Mouse (Mus musculus): ENCODE data around the gene Ddah1. TPM values are rescaled to one million over a fixed set of nuclear protein-coding genes. Genes with fewer than 3 reads are reported as not detected.
"Not testable (repeated sequence)": the region's sequence is repeated elsewhere in the genome, so short reads cannot be mapped to it uniquely, and the experiment has no call there.

Gene Ddah1
- polyA plus RNA-seq, 1 experiment from 2014 or later, result 91.2 TPM

DNA sequence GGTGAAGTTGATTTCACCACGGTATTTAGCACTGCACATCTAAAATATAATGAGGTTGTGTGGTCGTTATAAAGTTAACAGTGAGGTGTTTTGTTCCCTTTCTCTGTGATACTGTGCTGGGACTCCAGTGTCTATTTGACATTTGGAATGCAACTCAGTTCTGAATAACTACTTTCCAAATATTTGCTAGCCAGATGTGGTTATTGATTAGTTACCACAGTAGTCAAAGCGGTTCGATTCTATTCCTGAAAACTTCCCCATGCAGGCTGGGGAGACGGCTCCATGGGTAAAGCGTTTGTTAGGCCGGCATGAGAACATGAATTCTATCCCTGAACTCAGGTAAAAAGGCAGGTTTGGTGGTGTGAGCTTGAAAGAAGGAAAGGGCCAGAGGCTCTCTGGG lies 154.0 kb downstream of the Ddah1 start:
- Histone ChIP-seq H3K4me3 (replicated peaks; ENCODE audit: low read depth, low read length) (no peak overlapping the region), H3K9me3 (ENCODE audit: control insufficient read depth, low read length) (no peaks in the 10 kb centered on the region), H3K27ac (replicated peaks; ENCODE audit: low read depth, low read length) (no peak overlapping the region), H3K4me2 (ENCODE audit: low read length) (no peak overlapping the region), H3K9ac (replicated peaks; ENCODE audit: low read length) (no peak overlapping the region), H3K27me3 (ENCODE audit: control insufficient read depth, insufficient read depth, low read length) (no peaks in the 10 kb centered on the region), H3K36me3 (ENCODE audit: control insufficient read depth, insufficient read depth, low read length) (no peaks in the 10 kb centered on the region), H3K4me1 (ENCODE audit: control insufficient read depth, insufficient read depth, low read length) (no peaks in the 10 kb centered on the region)
- ATAC-seq (ENCODE audit: low FRiP score, low TSS enrichment), result no peak
- DNase-seq, result no peak
- 91% methylated on average over 7 of the region's 7 CpGs for WGBS

DNA sequence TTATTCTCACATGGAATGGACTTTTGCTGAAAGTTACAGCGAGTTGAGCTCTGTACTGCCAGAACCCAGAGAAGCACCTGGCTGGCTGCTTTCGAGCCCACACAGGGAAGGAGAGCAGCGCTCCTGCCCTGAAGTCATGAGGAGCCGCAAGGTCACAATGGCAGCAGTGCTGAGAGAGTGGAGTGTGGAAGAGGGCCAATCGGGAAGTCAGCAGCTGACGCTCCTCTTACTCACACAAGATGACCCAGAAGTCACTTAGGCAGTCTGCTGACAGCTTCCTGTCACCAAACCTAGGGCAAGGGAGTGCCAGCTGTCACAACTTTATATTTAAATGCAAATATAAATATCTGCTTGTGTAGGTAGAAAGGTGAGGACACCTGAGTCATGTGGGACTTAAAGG lies 154.8 kb downstream of the Ddah1 start:
- Histone ChIP-seq H3K4me2 (ENCODE audit: low read length) (no peak overlapping the region), H3K36me3 (ENCODE audit: control insufficient read depth, insufficient read depth, low read length) (no peaks in the 10 kb centered on the region), H3K27ac (replicated peaks; ENCODE audit: low read depth, low read length) (no peak overlapping the region), H3K4me3 (replicated peaks; ENCODE audit: low read depth, low read length) (no peak overlapping the region), H3K9ac (replicated peaks; ENCODE audit: low read length) (no peak overlapping the region), H3K4me1 (ENCODE audit: control insufficient read depth, insufficient read depth, low read length) (no peaks in the 10 kb centered on the region), H3K9me3 (ENCODE audit: control insufficient read depth, low read length) (no peaks in the 10 kb centered on the region), H3K27me3 (ENCODE audit: control insufficient read depth, insufficient read depth, low read length) (no peaks in the 10 kb centered on the region)
- no peak for DNase-seq
- 82% methylated on average over 6 of the region's 6 CpGs for WGBS
- ATAC-seq (ENCODE audit: low FRiP score, low TSS enrichment), result no peak

DNA sequence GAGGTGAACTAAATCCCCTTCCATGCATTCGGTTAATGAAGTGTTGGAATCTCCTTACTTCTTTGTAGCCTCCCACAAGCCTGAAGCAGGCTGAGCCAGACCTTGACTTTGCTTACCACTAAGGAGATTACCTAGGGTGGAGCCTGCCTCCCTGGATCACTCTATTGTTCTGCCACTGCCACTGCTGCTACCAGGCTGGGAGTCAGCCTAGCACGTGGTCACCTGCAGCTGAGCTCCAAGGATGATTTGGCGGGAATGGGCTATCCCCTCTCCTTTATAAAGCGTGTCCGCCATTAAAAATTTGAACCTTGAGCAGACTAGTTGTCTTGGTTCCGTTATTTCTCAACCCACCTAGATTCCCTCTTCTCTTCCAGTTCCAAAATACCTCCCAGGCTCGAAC lies 155.5 kb downstream of the Ddah1 start:
- H3K4me3 ChIP-seq (replicated peaks; ENCODE audit: low read depth, low read length); H3K27ac ChIP-seq (replicated peaks; ENCODE audit: low read depth, low read length); H3K27me3 ChIP-seq (ENCODE audit: control insufficient read depth, insufficient read depth, low read length); H3K4me1 ChIP-seq (ENCODE audit: control insufficient read depth, insufficient read depth, low read length); H3K4me2 ChIP-seq (ENCODE audit: low read length); H3K9ac ChIP-seq (replicated peaks; ENCODE audit: low read length); H3K36me3 ChIP-seq (ENCODE audit: control insufficient read depth, insufficient read depth, low read length); DNase-seq; H3K9me3 ChIP-seq (ENCODE audit: control insufficient read depth, low read length); ATAC-seq (ENCODE audit: low FRiP score, low TSS enrichment): not testable (repeated sequence)
- 68% methylated on average over 7 of the region's 7 CpGs for WGBS

DNA sequence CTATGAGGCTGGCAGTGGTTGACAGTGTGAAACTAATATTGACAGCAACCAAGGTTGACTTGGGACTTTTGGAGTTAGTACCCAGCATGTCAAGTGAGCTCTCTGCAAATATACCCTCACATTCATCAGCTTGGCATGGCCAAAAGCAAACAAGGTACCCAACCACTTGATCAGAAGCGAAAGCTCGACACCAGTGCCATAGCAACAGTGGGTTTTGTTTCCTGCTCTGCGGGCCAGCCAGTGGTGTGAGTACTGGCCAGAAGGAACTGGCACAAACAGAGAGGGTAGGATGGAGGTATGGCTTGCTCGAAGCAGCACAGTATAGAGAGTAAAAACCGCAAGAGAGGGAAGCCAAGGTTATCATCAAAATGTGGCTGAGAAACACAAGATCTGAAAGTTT lies 157.9 kb downstream of the Ddah1 start:
- no peak for DNase-seq
- 88% methylated on average over 5 of the region's 5 CpGs for WGBS
- Histone ChIP-seq H3K4me3 (replicated peaks; ENCODE audit: low read depth, low read length) (no peak overlapping the region), H3K9me3 (ENCODE audit: control insufficient read depth, low read length) (no peaks in the 10 kb centered on the region), H3K4me1 (ENCODE audit: control insufficient read depth, insufficient read depth, low read length) (no peaks in the 10 kb centered on the region), H3K9ac (replicated peaks; ENCODE audit: low read length) (no peak overlapping the region), H3K36me3 (ENCODE audit: control insufficient read depth, insufficient read depth, low read length) (no peaks in the 10 kb centered on the region), H3K27me3 (ENCODE audit: control insufficient read depth, insufficient read depth, low read length) (no peaks in the 10 kb centered on the region), H3K4me2 (ENCODE audit: low read length) (no peak overlapping the region), H3K27ac (replicated peaks; ENCODE audit: low read depth, low read length) (no peak overlapping the region)
- ATAC-seq (ENCODE audit: low FRiP score, low TSS enrichment), result no peak

DNA sequence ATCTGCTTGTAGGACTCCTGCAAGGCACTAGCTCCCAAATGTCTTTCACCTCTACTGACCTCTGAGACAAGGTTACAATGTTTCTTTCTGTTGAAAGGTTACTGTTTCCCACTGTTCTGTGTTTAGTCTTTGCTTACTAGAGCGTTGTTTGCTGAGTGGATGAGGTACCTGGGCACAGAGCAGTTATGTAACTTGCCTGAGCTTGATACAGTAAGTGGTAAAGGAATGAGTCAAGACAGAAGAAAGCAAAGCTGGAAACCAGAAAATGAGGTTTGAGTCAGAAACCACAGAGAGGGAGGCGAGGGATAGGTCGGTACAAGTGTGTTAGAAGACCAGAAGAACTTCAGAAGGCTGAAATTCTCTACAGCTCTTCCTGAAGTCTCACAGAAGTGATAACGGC lies 158.4 kb downstream of the Ddah1 start:
- ATAC-seq (ENCODE audit: low FRiP score, low TSS enrichment), result no peak

DNA sequence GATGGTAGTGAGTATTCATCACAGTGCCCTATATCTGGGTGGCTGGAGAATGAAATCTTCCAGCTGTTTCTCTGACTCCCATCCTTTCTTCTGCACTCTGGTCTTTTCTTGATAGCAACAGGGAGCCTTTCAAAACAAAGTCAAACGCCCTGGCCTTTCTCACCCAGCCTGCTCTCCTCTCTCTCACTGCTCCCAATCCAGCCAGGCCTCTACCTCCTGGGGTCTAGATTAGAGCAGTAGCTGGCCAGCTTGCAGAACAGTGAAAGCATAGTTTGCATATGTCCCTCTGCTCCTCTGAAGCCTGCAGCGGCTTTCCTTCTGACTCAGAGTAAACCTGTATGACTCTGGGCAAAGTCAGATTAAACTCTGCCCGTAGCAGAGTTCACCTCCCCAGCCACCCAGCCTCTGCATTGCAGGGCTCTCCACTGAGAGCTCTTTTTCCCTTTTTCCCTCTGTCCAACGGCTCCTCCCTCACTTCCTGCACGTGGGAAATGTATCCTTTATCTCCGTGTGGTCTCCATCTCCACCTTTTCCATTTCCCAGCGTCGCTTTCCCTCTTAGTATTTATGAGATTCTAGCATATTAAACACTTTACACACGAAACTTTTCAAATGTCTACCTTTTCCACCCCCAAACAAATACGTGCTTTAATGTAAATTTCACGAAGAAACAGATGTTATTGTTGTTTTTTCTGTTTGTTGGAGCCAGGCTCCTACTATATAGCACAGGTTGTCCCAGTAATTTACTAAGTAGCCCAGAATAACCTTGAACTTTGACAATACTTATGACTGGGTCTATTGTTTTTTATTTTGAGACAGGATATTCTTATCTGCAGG lies 163.8 kb downstream of the Ddah1 start, which contains the start of gene Bcl10:
TSS of gene Bcl10 (plus strand) at position 786 of the 836 bp plus-strand sequence.
- no peak for ATAC-seq (ENCODE audit: low FRiP score, low TSS enrichment)
- 32% methylated on average over 11 of the region's 11 CpGs for WGBS
- Histone ChIP-seq H3K4me2 (ENCODE audit: low read length) (peak within 1 kb of the TSS; percentile 78), H3K4me1 (ENCODE audit: control insufficient read depth, insufficient read depth, low read length) (peaks cover 14% of the 10 kb centered on the region), H3K9ac (replicated peaks; ENCODE audit: low read length) (no peak within 1 kb of the TSS; the same call in 1 of the 2 replicates), H3K4me3 (replicated peaks; ENCODE audit: low read depth, low read length) (peak within 1 kb of the TSS; percentile 80), H3K9me3 (ENCODE audit: control insufficient read depth, low read length) (no peaks in the 10 kb centered on the region), H3K27ac (replicated peaks; ENCODE audit: low read depth, low read length) (peak within 1 kb of the TSS; percentile 89), H3K36me3 (ENCODE audit: control insufficient read depth, insufficient read depth, low read length) (no peaks in the 10 kb centered on the region), H3K27me3 (ENCODE audit: control insufficient read depth, insufficient read depth, low read length) (no peaks in the 10 kb centered on the region)
- DNase-seq, result no peak

More for the DNA sequence above, 158.4 kb downstream of the Ddah1 start:
- Histone ChIP-seq H3K27ac (replicated peaks; ENCODE audit: low read depth, low read length) (no peak overlapping the region), H3K9me3 (ENCODE audit: control insufficient read depth, low read length) (no peaks in the 10 kb centered on the region), H3K4me2 (ENCODE audit: low read length) (no peak overlapping the region), H3K36me3 (ENCODE audit: control insufficient read depth, insufficient read depth, low read length) (no peaks in the 10 kb centered on the region), H3K4me1 (ENCODE audit: control insufficient read depth, insufficient read depth, low read length) (no peaks in the 10 kb centered on the region), H3K4me3 (replicated peaks; ENCODE audit: low read depth, low read length) (no peak overlapping the region), H3K9ac (replicated peaks; ENCODE audit: low read length) (no peak overlapping the region), H3K27me3 (ENCODE audit: control insufficient read depth, insufficient read depth, low read length) (no peaks in the 10 kb centered on the region)
- 88% methylated on average over 4 of the region's 4 CpGs for WGBS
- no peak for DNase-seq

DNA sequence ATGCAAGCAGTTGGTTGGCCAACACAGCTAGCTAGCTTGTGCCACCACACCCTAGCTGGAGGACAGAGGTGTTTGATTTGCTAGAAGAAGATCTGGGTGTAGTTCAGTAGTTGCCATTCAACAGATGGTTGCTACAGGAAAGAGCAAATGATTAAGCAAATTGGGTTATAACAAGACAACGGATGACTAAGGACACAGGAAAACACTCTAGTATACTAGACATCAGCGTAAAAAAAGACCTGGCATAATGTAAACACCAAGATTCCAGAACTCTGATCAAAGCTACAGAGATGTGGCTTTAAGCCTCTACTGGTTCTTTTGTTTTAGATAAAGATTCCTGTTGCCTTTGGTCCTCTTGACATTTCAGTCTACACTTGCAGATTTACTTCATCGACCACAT lies 164.5 kb downstream of the Ddah1 start:
- H3K27ac ChIP-seq (replicated peaks; ENCODE audit: low read depth, low read length), result no peak overlapping the region
- ATAC-seq (ENCODE audit: low FRiP score, low TSS enrichment), result no peak
- no peaks in the 10 kb centered on the region for H3K27me3 ChIP-seq (ENCODE audit: control insufficient read depth, insufficient read depth, low read length)
- no peaks in the 10 kb centered on the region for H3K9me3 ChIP-seq (ENCODE audit: control insufficient read depth, low read length)
- DNase-seq, result no peak
- peaks cover 14% of the 10 kb centered on the region for H3K4me1 ChIP-seq (ENCODE audit: control insufficient read depth, insufficient read depth, low read length)
- H3K36me3 ChIP-seq (ENCODE audit: control insufficient read depth, insufficient read depth, low read length), result 0 out of 2 replicates have a peak, but pooled peaks cover 5% of the 10 kb centered on the region
- H3K9ac ChIP-seq (replicated peaks; ENCODE audit: low read length), result no peak overlapping the region
- no peak overlapping the region for H3K4me3 ChIP-seq (replicated peaks; ENCODE audit: low read depth, low read length)
- no peak overlapping the region for H3K4me2 ChIP-seq (ENCODE audit: low read length)
- WGBS, result 73% methylated on average over 3 of the region's 3 CpGs

DNA sequence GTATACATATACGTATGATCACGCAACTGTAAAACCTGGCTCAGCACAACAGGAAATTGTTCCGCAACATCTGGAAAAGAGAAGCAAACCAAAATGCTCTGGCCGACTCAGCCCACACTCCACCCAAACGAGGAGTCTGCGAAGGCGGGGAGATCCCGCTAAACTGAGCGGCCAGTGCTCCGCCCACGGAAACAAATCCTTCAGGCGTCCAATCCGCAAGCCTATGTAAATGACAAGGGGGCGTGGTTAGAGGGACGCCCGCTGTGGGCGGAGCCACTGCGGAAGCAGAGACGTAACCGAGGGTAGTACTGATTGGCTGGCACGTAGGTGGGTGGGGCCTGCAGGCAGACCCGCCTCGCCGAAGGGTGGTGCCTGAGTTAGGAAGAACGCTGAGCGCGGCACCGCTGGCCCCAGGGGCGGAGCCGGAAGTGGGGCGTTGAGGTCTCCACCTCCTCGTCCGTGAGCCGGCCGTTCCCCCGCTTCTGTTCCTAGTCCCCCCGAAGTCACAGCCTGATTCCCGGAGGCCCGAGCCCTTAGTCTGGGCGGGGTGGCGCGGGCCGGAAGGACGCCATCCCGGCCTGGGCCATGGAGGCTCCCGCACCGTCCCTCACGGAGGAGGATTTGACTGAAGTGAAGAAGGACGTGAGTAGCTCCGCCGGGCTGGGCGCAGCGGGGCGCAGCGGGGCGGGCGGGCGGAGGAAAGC lies 165.6 kb downstream of the Ddah1 start:
- ATAC-seq (ENCODE audit: low FRiP score, low TSS enrichment), result peak; percentile 100
- peaks cover 14% of the 10 kb centered on the region for H3K4me1 ChIP-seq (ENCODE audit: control insufficient read depth, insufficient read depth, low read length)
- H3K4me2 ChIP-seq (ENCODE audit: low read length), result peak overlapping the region; percentile 78
- H3K9me3 ChIP-seq (ENCODE audit: control insufficient read depth, low read length), result no peaks in the 10 kb centered on the region
- under 1% methylated on average over 58 of the region's 58 CpGs for WGBS
- peak overlapping the region; percentile 89 for H3K27ac ChIP-seq (replicated peaks; ENCODE audit: low read depth, low read length)
- DNase-seq, result peak; percentile 100
- peak overlapping the region; percentile 80 for H3K4me3 ChIP-seq (replicated peaks; ENCODE audit: low read depth, low read length)
- H3K36me3 ChIP-seq (ENCODE audit: control insufficient read depth, insufficient read depth, low read length), result 0 out of 2 replicates have a peak, but pooled peaks cover 8% of the 10 kb centered on the region
- H3K27me3 ChIP-seq (ENCODE audit: control insufficient read depth, insufficient read depth, low read length), result no peaks in the 10 kb centered on the region
- peak overlapping the region; percentile 84 for H3K9ac ChIP-seq (replicated peaks; ENCODE audit: low read length)
